Comparison of ENCODE assay signal across 20 mouse cellular contexts in genomic region chr2:3570606-3571005, GRCm38 (mm10). TPM values are rescaled to one million over a fixed set of nuclear protein-coding genes. Genes with fewer than 3 reads are reported as not detected.
DNase-seq lines count a peak whose midpoint lies in the region; ATAC-seq and TF ChIP-seq lines count a peak whose summit lies in the region.
"Had no signal": no experiment of that assay in that cellular context is flagged by ENCODE, and none has a peak within 500 bp of the region (broad histone marks: within the 10 kb centered on the region; RNA-seq: fewer than 3 reads in every experiment).

No protein-coding gene starts in this region.

- H3K27me3 ChIP-seq in kidney, adult 2 months (replicated peaks; ENCODE audit: control insufficient read depth, insufficient read depth, low read length) = no peaks in the 10 kb centered on the region
- no peaks in the 10 kb centered on the region for H3K27me3 ChIP-seq in liver, adult 2 months (ENCODE audit: control insufficient read depth, insufficient read depth, low read length)
- no peaks in the 10 kb centered on the region for H3K27me3 ChIP-seq in liver, postnatal 0 days (ENCODE audit: insufficient read depth, low read length)
- H3K27me3 ChIP-seq: embryonic facial prominence, embryonic 12.5 days; embryonic facial prominence, embryonic 15.5 days; hindbrain, embryonic 12.5 days; hindbrain, embryonic 15.5 days had no signal

- 76% methylated on average over 11 of the region's 11 CpGs for WGBS in kidney, adult 2 months
- WGBS in liver, adult 2 months = 45% methylated on average over 11 of the region's 11 CpGs
- WGBS in liver, postnatal 0 days (ENCODE audit: insufficient replicate concordance) = 73% methylated on average over 11 of the region's 11 CpGs

- H3K9me3 ChIP-seq in liver, postnatal 0 days (ENCODE audit: low read length) = no peaks in the 10 kb centered on the region
- H3K9me3 ChIP-seq: embryonic facial prominence, embryonic 12.5 days; embryonic facial prominence, embryonic 15.5 days; hindbrain, embryonic 12.5 days; hindbrain, embryonic 15.5 days had no signal

- no peak for TF ChIP-seq EP300 in liver, postnatal 0 days (IDR thresholded peaks at IDR 0.05; ENCODE audit: low read depth)

- peak; percentile 26 to 28 for DNase-seq in cerebellum, postnatal 25 days
- DNase-seq in cerebellum, adult 18-20 months = no peak
- peak; percentile 43 for DNase-seq in kidney, adult 2 months
- no peak for DNase-seq in kidney, postnatal 14 days
- peak; percentile 88 for DNase-seq in liver, adult 2 months (ENCODE audit: extremely low read depth, low read depth, low spot score)
- DNase-seq in liver, postnatal 0 days = no peak
- DNase-seq: adrenal gland, adult 2 months; adrenal gland, postnatal 14 days; cerebellum, adult 9-11 months; forebrain, postnatal 0 days; gastrocnemius, adult 2 months; gastrocnemius, postnatal 14 days; heart, adult 11 months had no signal

- H3K4me2 ChIP-seq in liver, postnatal 0 days (ENCODE audit: low read depth, low read length) = no peak overlapping the region
- H3K4me2 ChIP-seq: embryonic facial prominence, embryonic 12.5 days; embryonic facial prominence, embryonic 15.5 days; heart, embryonic 11.5 days; hindbrain, embryonic 12.5 days; hindbrain, embryonic 15.5 days had no signal

- peak overlapping the region; percentile 18; the same call in 1 of the 2 replicates for H3K9ac ChIP-seq in liver, adult 2 months (ENCODE audit: low read depth, low read length)
- no peak overlapping the region for H3K9ac ChIP-seq in liver, postnatal 0 days (replicated peaks)
- H3K9ac ChIP-seq: embryonic facial prominence, embryonic 12.5 days; embryonic facial prominence, embryonic 15.5 days; forebrain, postnatal 0 days; hindbrain, embryonic 12.5 days; hindbrain, embryonic 15.5 days had no signal

- ATAC-seq in liver, postnatal 0 days = no peak
- ATAC-seq: CD4-positive, CD25-positive, alpha-beta regulatory T cell, adult 4 months; forebrain, embryonic 14.5 days; forebrain, postnatal 0 days had no signal

- no peaks in the 10 kb centered on the region for H3K79me2 ChIP-seq in liver, adult 2 months (ENCODE audit: control insufficient read depth, insufficient read depth, low read length)

- no peak overlapping the region for H3K4me3 ChIP-seq in kidney, adult 2 months (ENCODE audit: insufficient read depth, low read depth, low read length)
- peak overlapping the region; percentile 51 for H3K4me3 ChIP-seq in liver, adult 2 months (ENCODE audit: insufficient read depth, low read depth, low read length)
- no peak overlapping the region for H3K4me3 ChIP-seq in liver, postnatal 0 days (ENCODE audit: low read depth, low read length)
- H3K4me3 ChIP-seq: embryonic facial prominence, embryonic 12.5 days; embryonic facial prominence, embryonic 15.5 days; gastrocnemius, adult 2 months; hindbrain, embryonic 12.5 days; hindbrain, embryonic 15.5 days had no signal

- H3K27ac ChIP-seq in kidney, adult 2 months (ENCODE audit: insufficient read depth, low read depth, low read length) = no peak overlapping the region
- peak overlapping the region; percentile 67; the same call in 1 of the 2 replicates for H3K27ac ChIP-seq in liver, adult 2 months (replicated peaks; ENCODE audit: insufficient read depth, low read depth, low read length)
- no peak overlapping the region for H3K27ac ChIP-seq in liver, postnatal 0 days (ENCODE audit: low read depth)
- H3K27ac ChIP-seq: embryonic facial prominence, embryonic 12.5 days; embryonic facial prominence, embryonic 15.5 days; gastrocnemius, adult 2 months; hindbrain, embryonic 12.5 days; hindbrain, embryonic 15.5 days had no signal

- no peaks in the 10 kb centered on the region for H3K4me1 ChIP-seq in kidney, adult 2 months (ENCODE audit: control insufficient read depth, insufficient read depth, low read length)
- H3K4me1 ChIP-seq in liver, adult 2 months (ENCODE audit: control insufficient read depth, insufficient read depth, low read length) = 0 out of 2 replicates have a peak, but pooled peaks cover 2% of the 10 kb centered on the region
- no peaks in the 10 kb centered on the region for H3K4me1 ChIP-seq in liver, postnatal 0 days (ENCODE audit: insufficient read depth)
- H3K4me1 ChIP-seq: embryonic facial prominence, embryonic 12.5 days; embryonic facial prominence, embryonic 15.5 days; hindbrain, embryonic 12.5 days; hindbrain, embryonic 15.5 days had no signal

- no peaks in the 10 kb centered on the region for H3K36me3 ChIP-seq in kidney, adult 2 months (ENCODE audit: control insufficient read depth, insufficient read depth, low read length)
- no peaks in the 10 kb centered on the region for H3K36me3 ChIP-seq in liver, adult 2 months (ENCODE audit: control insufficient read depth, insufficient read depth, low read length)
- H3K36me3 ChIP-seq in liver, postnatal 0 days (replicated peaks; ENCODE audit: insufficient read depth, low read length) = no peaks in the 10 kb centered on the region
- H3K36me3 ChIP-seq: embryonic facial prominence, embryonic 12.5 days; embryonic facial prominence, embryonic 15.5 days; hindbrain, embryonic 12.5 days; hindbrain, embryonic 15.5 days had no signal

- no peak for TF ChIP-seq POLR2A in kidney, adult 2 months (IDR thresholded peaks at IDR 0.05; ENCODE audit: low read depth, low read length)
- TF ChIP-seq POLR2A in liver, adult 2 months (IDR thresholded peaks at IDR 0.05; ENCODE audit: extremely low read depth, insufficient read depth, low read length) = no peak

- TF ChIP-seq CTCF in kidney, adult 2 months (conservative IDR thresholded peaks at IDR 0.05; ENCODE audit: insufficient read depth, insufficient read length, low read depth, low read length) = no peak
- no peak for TF ChIP-seq CTCF in liver, adult 2 months (IDR thresholded peaks at IDR 0.05; ENCODE audit: low read depth, low read length)
- TF ChIP-seq CTCF in liver, postnatal 0 days (IDR thresholded peaks at IDR 0.05; ENCODE audit: low read depth) = no peak

RNA-seq across cellular contexts. Expression of gene Fam107b, which starts 0.3 kb away (rescaled TPM):
- polyA plus RNA-seq in kidney, adult 2 months (2012; rRNA removed) = 54.3 and 56.1 TPM in 2 replicates
- 50.6 and 68.6 TPM in 2 replicates for total RNA-seq in liver, adult 2 months (2014; rRNA removed)
- 13.7 and 18.3 TPM in 2 replicates for polyA plus RNA-seq in liver, adult 2 months (2012; rRNA removed)
- 20.5 and 23.1 TPM in 2 replicates for polyA plus RNA-seq in liver, postnatal 0 days (2015; fragmentation: Nextera tagmentation; extraction: Ambion mirVana)

RNA-seq across cellular contexts. Expression of gene Cdnf, which starts 57.8 kb away (rescaled TPM):
- polyA plus RNA-seq in kidney, adult 2 months (2012; rRNA removed) = 0.53 and 0.64 TPM in 2 replicates
- 0.46 and 0.47 TPM in 2 replicates for total RNA-seq in liver, adult 2 months (2014; rRNA removed)
- 0.20 TPM in 1 of 2 replicates, not detected in the other for polyA plus RNA-seq in liver, adult 2 months (2012; rRNA removed)
- 0.12 and 0.40 TPM in 2 replicates for polyA plus RNA-seq in liver, postnatal 0 days (2015; fragmentation: Nextera tagmentation; extraction: Ambion mirVana)

RNA-seq across cellular contexts. Expression of gene Hspa14, which starts 58.0 kb away (rescaled TPM):
- polyA plus RNA-seq in kidney, adult 2 months (2012; rRNA removed) = 20.1 and 21.6 TPM in 2 replicates
- total RNA-seq in liver, adult 2 months (2014; rRNA removed) = 14.9 and 17.4 TPM in 2 replicates
- polyA plus RNA-seq in liver, adult 2 months (2012; rRNA removed) = 9.5 and 12.3 TPM in 2 replicates
- polyA plus RNA-seq in liver, postnatal 0 days (2015; fragmentation: Nextera tagmentation; extraction: Ambion mirVana) = 32.6 and 38.1 TPM in 2 replicates

RNA-seq across cellular contexts. Expression of gene Gm45902, which starts 58.0 kb away (rescaled TPM):
- 0.72 and 0.80 TPM in 2 replicates for polyA plus RNA-seq in kidney, adult 2 months (2012; rRNA removed)
- 1.1 and 1.3 TPM in 2 replicates for total RNA-seq in liver, adult 2 months (2014; rRNA removed)
- polyA plus RNA-seq in liver, adult 2 months (2012; rRNA removed) = 0.45 and 0.61 TPM in 2 replicates
- 0.56 and 1.0 TPM in 2 replicates for polyA plus RNA-seq in liver, postnatal 0 days (2015; fragmentation: Nextera tagmentation; extraction: Ambion mirVana)

Comparison
In these comparisons a context has a peak if more than half of its experiments do, and no peak if none do; other contexts are left out.
1. DNase-seq: peak in cerebellum, postnatal 25 days (2 of 2), kidney, adult 2 months (single experiment) and liver, adult 2 months (single experiment); none in cerebellum, adult 18-20 months (0 of 2), kidney, postnatal 14 days (single experiment) and liver, postnatal 0 days (single experiment).